Mouse (Mus musculus) forebrain, embryonic 13.5 days (tissue): Measurements from ENCODE around the gene Atn1. TPM values are rescaled to one million over a fixed set of nuclear protein-coding genes. Genes with fewer than 3 reads are reported as not detected.
A peak's percentile ranks its signal among the peaks of the same experiment; 100 is the strongest.
"Not testable (repeated sequence)": the region's sequence is repeated elsewhere in the genome, so short reads cannot be mapped to it uniquely, and the experiment has no call there.

ENCODE experiments used
- ATAC-seq: fragments of 200-750 bp; cut with Nextera tagmentation; 2 replicates; pipeline ENCODE4 v1.8.0; 2017
- H3K27ac ChIP-seq: fragments of 300-500 bp; sonication (generic); 2 replicates; pipeline ENCODE4 v1.5.1; 2015; ENCODE audit warnings: inconsistent platforms, mild to moderate bottlenecking, moderate library complexity
- H3K27me3 ChIP-seq: fragments of 300-500 bp; sonication (generic); 2 replicates; pipeline ENCODE4 v1.6.1; 2015; ENCODE audit warnings: mild to moderate bottlenecking, inconsistent platforms
- H3K36me3 ChIP-seq: fragments of 300-500 bp; sonication (generic); 2 replicates; pipeline ENCODE4 v1.6.1; 2015; ENCODE audit warnings: mild to moderate bottlenecking, inconsistent platforms; ENCODE audit not compliant: poor library complexity, severe bottlenecking
- H3K4me1 ChIP-seq: fragments of 300-500 bp; sonication (generic); 2 replicates; pipeline ENCODE4 v1.6.1; 2015; ENCODE audit warnings: inconsistent platforms
- H3K4me2 ChIP-seq: fragments of 300-500 bp; sonication (generic); 2 replicates; pipeline ENCODE4 v1.6.1; 2015; ENCODE audit warnings: inconsistent platforms, mild to moderate bottlenecking, moderate library complexity
- H3K4me3 ChIP-seq: fragments of 300-500 bp; sonication (generic); 2 replicates; pipeline ENCODE4 v1.5.1; 2015; ENCODE audit warnings: mild to moderate bottlenecking, inconsistent platforms
- H3K9ac ChIP-seq: fragments of 300-500 bp; sonication (generic); 2 replicates; pipeline ENCODE4 v1.6.1; 2015; ENCODE audit warnings: mild to moderate bottlenecking, inconsistent platforms
- H3K9me3 ChIP-seq: fragments of 300-500 bp; sonication (generic); replicated peaks from 2 replicates; pipeline ENCODE4 v1.6.1; 2016; ENCODE audit warnings: inconsistent platforms
- WGBS: fragments of 180-500 bp; shearing (Covaris S2); methylation state at CpG from one replicate; pipeline ENCODE4 v1.1.7; 2015; 5-methylcytosine and 5-hydroxymethylcytosine counted together
- polyA plus RNA-seq: library from polyadenylated mRNA; unstranded; fragments of >200 nt; fragmentation: Nextera tagmentation; extraction: Ambion mirVana; gene quantifications from 2 replicates; pipeline ENCODE4 v1.2.1, GENCODE M21; 2015

Gene Atn1
- polyA plus RNA-seq, result 17.7 and 19.8 TPM in 2 replicates

DNA sequence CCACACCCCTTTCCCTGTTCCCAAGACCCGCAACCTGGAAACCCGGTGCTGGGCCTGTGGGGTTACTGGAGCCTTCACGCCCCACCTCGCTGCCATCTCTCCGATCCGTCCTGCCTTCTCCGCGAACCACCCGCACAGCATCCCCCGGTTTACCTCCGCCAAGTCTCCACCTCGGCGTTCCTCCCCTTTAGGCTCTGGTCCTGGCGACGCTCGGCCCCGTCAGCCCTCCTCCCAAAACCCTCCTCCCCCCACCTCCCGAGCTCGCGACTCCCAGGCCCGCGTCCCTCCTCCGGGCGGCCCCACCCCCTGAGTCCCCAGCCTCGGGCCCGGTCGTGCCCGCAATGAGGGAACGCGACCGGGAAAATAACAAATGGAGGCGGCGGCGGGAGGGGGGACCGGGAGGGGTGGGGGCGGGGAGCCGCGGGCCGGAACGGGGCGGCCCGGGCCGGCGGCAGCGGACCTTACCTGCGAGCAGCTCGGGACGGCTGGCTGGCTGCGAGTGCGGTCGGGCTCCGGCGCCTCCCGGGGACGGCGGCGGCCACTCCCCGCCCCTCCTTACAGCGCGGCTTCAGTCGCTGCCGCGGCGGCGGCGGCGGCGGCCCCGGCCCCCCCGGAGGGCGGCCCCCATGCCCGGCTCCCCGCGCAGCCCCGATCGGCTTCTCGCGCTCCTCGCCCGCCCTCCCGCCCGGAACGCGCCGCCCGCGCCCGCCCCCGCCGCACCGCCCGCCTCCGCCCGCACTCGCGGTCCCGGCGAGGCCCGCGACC, at the start of gene Atn1, which contains the start of gene Gm45234:
TSS of gene Atn1 (minus strand) at position 694 of the 765 bp plus-strand sequence.
TSS of gene Gm45234 (minus strand) at position 191 of the 765 bp plus-strand sequence.
- Histone ChIP-seq H3K4me3 (peak within 1 kb of the TSS; percentile 78), H3K27ac (peak within 1 kb of the TSS; percentile 98), H3K4me1 (peaks cover 54% of the 10 kb centered on the region), H3K9me3 (no peaks in the 10 kb centered on the region), H3K9ac (peak within 1 kb of the TSS; percentile 97), H3K27me3 (no peaks in the 10 kb centered on the region), H3K36me3 (peaks cover 13% of the 10 kb centered on the region; the same call in 1 of the 2 replicates), H3K4me2 (peak within 1 kb of the TSS; percentile 77)
- peak; percentile 62 for ATAC-seq
- under 1% methylated on average over 34 of the region's 100 CpGs for WGBS

DNA sequence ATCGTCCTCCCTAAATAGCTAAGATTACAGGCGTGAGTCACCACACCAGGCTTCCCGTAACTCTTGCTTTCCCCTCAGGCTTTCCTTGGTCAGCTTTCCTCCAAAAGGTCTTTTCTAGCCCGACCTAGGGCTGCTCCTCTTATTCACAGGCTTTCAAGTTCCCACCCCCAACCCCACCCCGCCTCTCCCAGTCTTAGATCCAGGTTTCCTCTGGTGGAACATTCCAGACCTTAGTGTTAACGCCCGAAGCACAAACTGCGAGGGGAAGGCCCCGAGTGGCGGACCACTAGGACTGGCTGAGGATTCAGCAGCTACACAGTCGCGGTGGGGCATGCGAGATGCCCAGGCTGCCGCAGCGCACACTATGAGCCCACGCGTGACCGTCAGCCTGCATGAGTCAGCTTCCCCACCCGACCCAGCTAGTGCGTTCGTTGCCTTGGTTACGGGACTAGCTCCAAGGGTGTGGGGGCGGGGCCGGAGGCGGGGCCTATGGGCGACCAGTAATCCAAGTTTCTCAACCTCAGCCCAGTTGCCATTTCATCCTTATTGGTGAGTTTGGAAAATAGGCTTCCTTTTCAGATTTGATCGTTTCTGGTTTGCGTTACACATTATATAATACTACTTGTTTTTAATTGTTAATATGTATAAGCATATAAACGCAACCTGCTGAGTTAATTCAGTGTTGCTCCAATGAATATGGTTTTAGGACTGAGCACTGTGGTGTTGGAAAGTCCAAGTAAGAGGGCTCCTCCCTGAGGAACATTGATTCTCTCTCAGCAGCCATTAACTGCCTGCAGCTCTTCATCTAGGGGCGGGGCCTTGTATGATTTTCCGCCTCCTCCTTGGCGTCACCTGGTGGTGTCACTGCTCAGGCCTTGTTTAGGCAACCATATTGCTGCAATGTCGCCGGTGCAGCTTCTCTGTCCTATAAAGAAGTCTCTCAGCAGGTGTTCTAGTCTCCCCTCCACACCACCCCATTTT, 49.3 kb upstream of the Atn1 start:
- Histone ChIP-seq H3K4me1 (peaks cover 39% of the 10 kb centered on the region), H3K27me3 (no peaks in the 10 kb centered on the region), H3K9me3 (no peaks in the 10 kb centered on the region), H3K36me3 (peaks cover 6% of the 10 kb centered on the region; the same call in 1 of the 2 replicates), H3K27ac (peak overlapping the region; percentile 78), H3K4me3 (peak overlapping the region; percentile 39), H3K9ac (peak overlapping the region; percentile 62), H3K4me2 (peak overlapping the region; percentile 72)
- ATAC-seq, result peak; percentile 81
- 2% methylated on average over 34 of the region's 34 CpGs for WGBS

DNA sequence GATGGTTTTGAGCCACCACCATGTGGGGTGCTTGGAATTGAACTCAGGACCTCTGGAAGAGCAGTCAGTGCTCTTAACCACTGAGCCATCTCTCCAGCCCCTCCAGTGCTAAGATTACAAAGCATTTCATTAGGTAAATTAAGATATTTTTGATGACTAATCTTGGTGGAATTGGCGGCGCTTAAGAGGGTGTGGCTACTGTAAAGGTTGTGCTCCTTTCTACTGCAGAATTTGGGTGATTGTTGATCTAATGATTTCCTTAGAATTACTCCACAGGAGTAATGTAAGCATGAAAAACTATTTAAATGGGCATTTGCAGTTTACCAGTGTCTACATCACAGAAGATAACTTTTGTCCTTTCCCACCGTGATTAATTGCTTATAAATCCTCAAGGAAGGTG, 48.0 kb upstream of the Atn1 start:
- H3K4me3 ChIP-seq, result no peak overlapping the region
- H3K27ac ChIP-seq, result no peak overlapping the region
- no peaks in the 10 kb centered on the region for H3K36me3 ChIP-seq
- H3K27me3 ChIP-seq, result no peaks in the 10 kb centered on the region
- no peak overlapping the region for H3K4me2 ChIP-seq
- H3K9ac ChIP-seq, result no peak overlapping the region
- no peaks in the 10 kb centered on the region for H3K9me3 ChIP-seq
- WGBS, result 91% methylated on average over 3 of the region's 3 CpGs
- ATAC-seq, result no peak
- peaks cover 27% of the 10 kb centered on the region for H3K4me1 ChIP-seq

DNA sequence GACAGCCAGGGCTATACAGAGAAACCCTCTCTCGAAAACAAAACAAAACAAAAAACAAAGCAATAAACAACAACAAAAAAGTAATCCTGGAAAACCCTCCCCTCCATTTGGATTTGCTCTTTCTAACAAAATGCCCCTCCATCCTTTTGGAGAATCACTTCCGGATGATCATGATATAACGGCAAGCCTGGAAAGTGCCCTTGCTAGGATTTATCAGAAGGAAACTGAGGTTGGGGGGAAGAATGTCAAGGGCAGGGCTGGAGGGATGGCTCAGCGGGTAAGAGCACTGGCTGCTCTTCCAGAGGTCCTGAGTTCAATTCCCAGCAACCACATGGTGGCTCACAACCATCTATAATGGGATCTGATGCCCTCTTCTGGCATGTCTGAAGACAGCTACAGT, 47.4 kb upstream of the Atn1 start:
- not testable (repeated sequence) for H3K9ac ChIP-seq, H3K4me3 ChIP-seq, ATAC-seq, H3K27ac ChIP-seq, H3K9me3 ChIP-seq, H3K4me2 ChIP-seq, H3K27me3 ChIP-seq, H3K36me3 ChIP-seq
- WGBS, result 98% methylated on average over 4 of the region's 4 CpGs
- peaks cover 21% of the 10 kb centered on the region for H3K4me1 ChIP-seq

DNA sequence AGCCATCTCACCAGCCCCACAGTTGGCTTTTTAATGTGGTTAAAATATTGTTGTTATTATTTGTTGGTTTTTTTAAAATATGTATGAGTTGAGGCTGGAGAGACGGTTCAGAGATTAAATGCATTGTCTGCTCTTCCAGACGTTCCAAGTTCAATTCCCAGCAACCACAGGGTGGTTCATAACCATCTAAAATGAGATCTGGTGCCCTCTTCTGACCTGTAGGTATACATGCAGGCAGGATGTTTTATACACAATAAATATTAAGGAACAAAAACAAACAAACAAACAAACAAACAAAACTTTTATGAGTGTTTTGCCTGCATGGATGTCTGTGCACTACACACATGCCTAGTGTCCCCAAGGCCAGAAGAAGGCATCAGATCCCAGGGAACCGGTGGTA, 46.7 kb upstream of the Atn1 start:
- Histone ChIP-seq H3K4me2 (no peak overlapping the region), H3K27me3 (no peaks in the 10 kb centered on the region), H3K4me1 (peaks cover 15% of the 10 kb centered on the region), H3K9ac (no peak overlapping the region), H3K9me3 (no peaks in the 10 kb centered on the region), H3K27ac (no peak overlapping the region), H3K4me3 (no peak overlapping the region), H3K36me3 (no peaks in the 10 kb centered on the region)
- ATAC-seq, result no peak
- 76% methylated on average over 3 of the region's 3 CpGs for WGBS

DNA sequence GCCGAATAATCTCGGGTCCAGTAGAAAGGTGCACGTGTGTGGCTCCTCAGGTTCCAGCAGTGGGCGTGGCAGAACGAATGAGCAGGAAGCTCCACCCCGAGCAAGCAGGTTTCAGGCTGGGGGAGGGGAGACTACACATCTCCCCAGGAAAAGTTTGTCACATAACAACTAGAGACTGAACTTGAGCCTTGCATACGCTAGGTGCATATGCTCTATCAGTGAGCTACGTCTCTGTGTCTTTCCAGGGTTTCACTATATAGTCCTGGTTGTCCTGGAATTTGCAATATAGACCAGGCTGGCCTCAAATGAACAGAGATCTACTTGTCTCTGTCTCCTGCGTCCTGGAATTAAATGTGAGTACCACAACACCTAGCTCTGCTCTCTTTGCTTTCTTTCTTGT, 46.1 kb upstream of the Atn1 start:
- Histone ChIP-seq H3K4me2 (peak overlapping the region; percentile 33), H3K4me1 (peaks cover 15% of the 10 kb centered on the region)
- H3K27ac ChIP-seq, H3K36me3 ChIP-seq, ATAC-seq, H3K27me3 ChIP-seq, H3K4me3 ChIP-seq, H3K9ac ChIP-seq, H3K9me3 ChIP-seq: not testable (repeated sequence)
- WGBS, result 18% methylated on average over 6 of the region's 9 CpGs

DNA sequence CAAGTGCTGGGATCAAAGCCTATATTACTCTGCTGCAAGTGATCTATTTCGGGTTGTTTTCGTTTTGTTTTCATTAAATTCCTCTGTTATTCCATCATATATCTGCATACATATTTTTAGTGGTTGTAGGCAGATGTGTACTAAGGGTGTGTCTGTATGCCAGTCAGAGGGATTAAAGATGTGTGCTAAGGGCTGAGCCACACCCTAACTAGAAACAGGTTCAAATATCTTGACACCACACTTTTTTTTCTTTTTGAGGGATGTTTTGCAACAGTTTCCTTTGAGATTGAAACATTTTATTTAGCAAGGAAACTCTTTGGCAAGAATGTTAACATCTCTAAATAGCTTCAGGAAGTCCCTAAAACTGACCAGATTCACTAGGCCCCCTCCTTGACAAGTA, 39.9 kb upstream of the Atn1 start:
- H3K4me2 ChIP-seq, result no peak overlapping the region
- no peak overlapping the region for H3K27ac ChIP-seq
- H3K27me3 ChIP-seq, result no peaks in the 10 kb centered on the region
- 89% methylated on average over 2 of the region's 2 CpGs for WGBS
- H3K9me3 ChIP-seq, result no peaks in the 10 kb centered on the region
- H3K36me3 ChIP-seq, result no peaks in the 10 kb centered on the region
- ATAC-seq, result no peak
- H3K4me1 ChIP-seq, result no peaks in the 10 kb centered on the region
- H3K9ac ChIP-seq, result no peak overlapping the region
- no peak overlapping the region for H3K4me3 ChIP-seq

DNA sequence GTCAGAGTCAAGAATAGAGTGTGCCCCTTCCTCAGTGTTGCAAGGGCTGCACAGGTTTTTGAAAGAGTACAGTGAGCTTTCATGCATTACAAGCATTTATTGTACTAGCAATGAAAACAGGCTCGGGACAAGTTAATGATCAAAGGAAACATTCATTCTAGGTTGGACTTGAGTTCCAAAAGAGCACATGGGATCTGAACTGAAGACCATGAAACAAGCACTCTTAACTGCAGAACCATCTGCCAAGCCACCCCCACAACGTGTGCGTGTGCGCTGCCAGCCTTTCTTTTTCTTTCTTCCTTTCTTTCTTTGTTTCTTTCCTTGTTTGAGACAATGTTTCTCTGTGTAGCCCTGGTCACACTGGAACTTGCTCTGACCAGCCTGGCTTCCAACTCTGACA, 39.5 kb upstream of the Atn1 start:
- Histone ChIP-seq H3K4me3 (no peak overlapping the region), H3K27ac (no peak overlapping the region), H3K4me1 (no peaks in the 10 kb centered on the region), H3K36me3 (no peaks in the 10 kb centered on the region), H3K4me2 (no peak overlapping the region), H3K9ac (no peak overlapping the region), H3K27me3 (no peaks in the 10 kb centered on the region), H3K9me3 (no peaks in the 10 kb centered on the region)
- WGBS, result 58% methylated on average over 4 of the region's 4 CpGs
- no peak for ATAC-seq

DNA sequence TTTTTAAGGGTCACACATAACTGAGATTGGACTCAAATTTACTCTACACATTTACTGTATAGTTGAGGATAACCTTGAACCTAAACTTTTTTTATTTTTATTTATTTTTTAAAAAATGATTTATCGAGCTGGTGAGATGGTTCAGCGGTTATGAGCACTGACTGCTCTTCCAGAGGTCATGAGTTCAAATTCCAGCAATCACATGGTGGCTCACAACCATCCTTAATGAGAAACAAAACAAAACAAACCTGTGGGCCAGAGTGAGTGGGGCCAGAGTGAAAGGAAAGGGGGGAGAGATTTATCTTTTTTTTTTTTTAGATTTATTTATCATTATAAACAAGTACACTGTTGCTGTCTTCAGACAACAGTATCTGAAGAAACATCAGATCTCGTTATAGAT, 35.6 kb upstream of the Atn1 start:
- no peak overlapping the region for H3K4me3 ChIP-seq

DNA sequence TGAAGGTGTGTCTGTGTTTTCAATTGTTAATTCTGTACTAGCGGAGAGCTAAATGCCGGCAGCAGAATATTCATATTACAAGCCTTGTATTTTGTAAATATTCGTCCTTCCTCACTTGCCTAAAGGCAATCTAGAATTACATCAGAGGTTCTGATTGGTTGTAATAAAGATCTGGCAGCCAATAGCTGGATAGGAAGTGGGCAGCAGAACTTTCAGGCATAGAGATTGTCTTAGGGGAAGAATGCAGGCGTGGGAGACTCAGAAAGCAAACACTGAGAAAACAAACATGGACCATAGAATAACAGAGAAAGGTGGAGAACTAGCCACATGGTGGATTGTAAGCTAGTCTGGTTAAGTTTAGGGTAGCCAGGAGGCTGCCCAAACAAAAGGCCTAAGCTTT, 33.8 kb upstream of the Atn1 start:
- H3K9ac ChIP-seq, result no peak overlapping the region
- H3K27ac ChIP-seq, result no peak overlapping the region
- H3K27me3 ChIP-seq, result no peaks in the 10 kb centered on the region
- H3K4me2 ChIP-seq, result no peak overlapping the region
- no peaks in the 10 kb centered on the region for H3K4me1 ChIP-seq
- H3K36me3 ChIP-seq, result no peaks in the 10 kb centered on the region
- H3K4me3 ChIP-seq, result no peak overlapping the region
- ATAC-seq, result no peak
- H3K9me3 ChIP-seq, result no peaks in the 10 kb centered on the region
- WGBS, result 80% methylated on average over 4 of the region's 4 CpGs

More for the DNA sequence above, 35.6 kb upstream of the Atn1 start:
- ATAC-seq, result no peak
- no peaks in the 10 kb centered on the region for H3K4me1 ChIP-seq
- no peak overlapping the region for H3K4me2 ChIP-seq
- H3K27ac ChIP-seq, result no peak overlapping the region
- WGBS, result 87% methylated on average over 3 of the region's 3 CpGs
- H3K27me3 ChIP-seq, result no peaks in the 10 kb centered on the region
- no peaks in the 10 kb centered on the region for H3K36me3 ChIP-seq
- no peak overlapping the region for H3K9ac ChIP-seq
- no peaks in the 10 kb centered on the region for H3K9me3 ChIP-seq

DNA sequence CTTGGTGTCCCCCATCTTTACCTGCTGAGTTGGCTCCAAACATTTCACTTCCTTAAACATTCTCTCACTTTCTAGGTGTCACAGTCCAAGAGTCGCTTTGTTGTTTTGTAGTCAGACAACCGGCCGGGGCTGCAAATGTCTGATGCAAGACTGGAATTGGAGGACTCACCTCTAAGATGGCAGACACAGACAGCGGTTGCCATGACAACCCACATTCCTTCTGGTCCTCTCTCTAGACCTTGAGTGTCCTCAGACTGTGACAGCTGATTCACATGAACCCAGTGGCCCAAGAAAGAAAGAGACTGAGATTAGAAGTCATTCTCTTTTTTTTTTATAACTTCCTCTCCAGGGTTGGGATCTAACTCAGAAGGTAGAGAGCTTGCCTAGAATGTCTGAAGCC, 33.2 kb upstream of the Atn1 start:
- 81% methylated on average over 4 of the region's 4 CpGs for WGBS
- ATAC-seq, result no peak
- Histone ChIP-seq H3K4me3 (no peak overlapping the region), H3K27me3 (no peaks in the 10 kb centered on the region), H3K27ac (no peak overlapping the region), H3K9me3 (no peaks in the 10 kb centered on the region), H3K4me1 (no peaks in the 10 kb centered on the region), H3K9ac (no peak overlapping the region), H3K4me2 (no peak overlapping the region), H3K36me3 (no peaks in the 10 kb centered on the region)

DNA sequence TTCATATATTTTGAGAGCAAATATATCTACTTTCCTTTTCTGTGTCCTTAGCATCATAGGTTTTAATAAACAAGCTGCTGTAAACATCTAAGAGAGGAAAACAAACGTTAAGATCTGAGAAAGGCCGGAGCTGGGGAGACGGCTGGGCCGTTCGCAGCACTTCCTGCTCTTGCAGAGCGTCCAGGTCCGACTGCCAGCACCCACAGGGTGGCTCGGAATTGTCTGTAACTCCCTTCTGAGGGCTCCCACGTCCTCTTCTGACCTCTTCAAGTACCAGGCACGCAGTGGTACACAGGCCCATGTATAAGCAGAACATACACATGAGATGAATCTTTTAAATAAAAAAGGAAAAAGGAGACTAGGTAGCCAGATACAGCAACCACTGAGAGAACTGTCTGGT, 31.4 kb upstream of the Atn1 start:
- ATAC-seq, result no peak
- WGBS, result 82% methylated on average over 10 of the region's 10 CpGs
- H3K4me2 ChIP-seq, result no peak overlapping the region
- H3K4me1 ChIP-seq, result 0 out of 2 replicates have a peak, but pooled peaks cover 1% of the 10 kb centered on the region
- H3K9ac ChIP-seq, result no peak overlapping the region
- H3K9me3 ChIP-seq, result no peaks in the 10 kb centered on the region
- no peak overlapping the region for H3K4me3 ChIP-seq
- no peaks in the 10 kb centered on the region for H3K36me3 ChIP-seq
- H3K27ac ChIP-seq, result no peak overlapping the region
- H3K27me3 ChIP-seq, result no peaks in the 10 kb centered on the region
